Mouse (Mus musculus) liver, embryonic 12.5 days (tissue): ENCODE results near the gene Tmem202. TPM values are rescaled to one million over a fixed set of nuclear protein-coding genes. Genes with fewer than 3 reads are reported as not detected.

ENCODE experiments used
- ATAC-seq: fragments of 200-750 bp; cut with Nextera tagmentation; 2 replicates; pipeline ENCODE4 v1.8.0; 2017; ENCODE audit warnings: moderate number of reproducible peaks, mild to moderate bottlenecking, moderate library complexity
- H3K27ac ChIP-seq: fragments of 300-500 bp; sonication (generic); 2 replicates; pipeline ENCODE4 v1.5.1; 2016; ENCODE audit warnings: mild to moderate bottlenecking
- H3K27me3 ChIP-seq: fragments of 300-500 bp; sonication (generic); replicated peaks from 2 replicates; pipeline ENCODE4 v1.6.1; 2016; ENCODE audit warnings: mild to moderate bottlenecking, moderate library complexity
- H3K36me3 ChIP-seq: fragments of 300-500 bp; sonication (generic); 2 replicates; pipeline ENCODE4 v1.6.1; 2016; ENCODE audit warnings: mild to moderate bottlenecking, moderate library complexity
- H3K4me1 ChIP-seq: fragments of 300-500 bp; sonication (generic); 2 replicates; pipeline ENCODE4 v1.6.1; 2016
- H3K4me2 ChIP-seq: fragments of 300-500 bp; sonication (generic); 2 replicates; pipeline ENCODE4 v1.6.1; 2016; ENCODE audit warnings: mild to moderate bottlenecking, moderate library complexity
- H3K4me3 ChIP-seq: fragments of 300-500 bp; sonication (generic); 2 replicates; pipeline ENCODE4 v1.5.1; 2016; ENCODE audit warnings: mild to moderate bottlenecking, moderate library complexity
- H3K9ac ChIP-seq: fragments of 300-500 bp; sonication (generic); 2 replicates; pipeline ENCODE4 v1.6.1; 2016; ENCODE audit warnings: mild to moderate bottlenecking, moderate library complexity
- H3K9me3 ChIP-seq: fragments of 300-500 bp; sonication (generic); replicated peaks from 2 replicates; pipeline ENCODE4 v1.6.1; 2016; ENCODE audit warnings: mild to moderate bottlenecking, moderate library complexity
- WGBS: fragments of 180-500 bp; shearing (Covaris S2); methylation state at CpG from one replicate; pipeline ENCODE4 v1.1.7; 2016; ENCODE audit not compliant: insufficient replicate concordance; 5-methylcytosine and 5-hydroxymethylcytosine counted together
- polyA plus RNA-seq: library from polyadenylated mRNA; unstranded; fragments of >200 nt; fragmentation: Nextera tagmentation; extraction: Ambion mirVana; gene quantifications from 2 replicates; pipeline ENCODE4 v1.2.1, GENCODE M21; 2016

The Tmem202 gene
- polyA plus RNA-seq, 1 experiment from 2014 or later, result not detected

- no peak for ATAC-seq
- H3K27me3 ChIP-seq, result 0 out of 2 replicates have a peak, but pooled peaks cover 3% of the 10 kb centered on the region
- H3K9me3 ChIP-seq, result no peaks in the 10 kb centered on the region
- H3K4me1 ChIP-seq, result peaks cover 5% of the 10 kb centered on the region; the same call in 1 of the 2 replicates
- WGBS, result 51% methylated on average over 5 of the region's 5 CpGs
- H3K4me2 ChIP-seq, result no peak overlapping the region
- no peak overlapping the region for H3K4me3 ChIP-seq
- no peak overlapping the region for H3K27ac ChIP-seq
- no peaks in the 10 kb centered on the region for H3K36me3 ChIP-seq
- no peak overlapping the region for H3K9ac ChIP-seq
These were observed 8.0 kb downstream of the Tmem202 start for GRCm38 (mm10) chr9:59531645-59532044.

GRCm38 (mm10) chr9:59528274-59528673, 11.4 kb downstream of the Tmem202 start:
- Histone ChIP-seq H3K9me3 (no peaks in the 10 kb centered on the region), H3K4me2 (no peak overlapping the region), H3K36me3 (no peaks in the 10 kb centered on the region), H3K27ac (no peak overlapping the region), H3K4me1 (peaks cover 7% of the 10 kb centered on the region; the same call in 1 of the 2 replicates), H3K9ac (no peak overlapping the region), H3K4me3 (no peak overlapping the region), H3K27me3 (0 out of 2 replicates have a peak, but pooled peaks cover 3% of the 10 kb centered on the region)
- WGBS, result 74% methylated on average over 2 of the region's 2 CpGs
- no peak for ATAC-seq

DNA sequence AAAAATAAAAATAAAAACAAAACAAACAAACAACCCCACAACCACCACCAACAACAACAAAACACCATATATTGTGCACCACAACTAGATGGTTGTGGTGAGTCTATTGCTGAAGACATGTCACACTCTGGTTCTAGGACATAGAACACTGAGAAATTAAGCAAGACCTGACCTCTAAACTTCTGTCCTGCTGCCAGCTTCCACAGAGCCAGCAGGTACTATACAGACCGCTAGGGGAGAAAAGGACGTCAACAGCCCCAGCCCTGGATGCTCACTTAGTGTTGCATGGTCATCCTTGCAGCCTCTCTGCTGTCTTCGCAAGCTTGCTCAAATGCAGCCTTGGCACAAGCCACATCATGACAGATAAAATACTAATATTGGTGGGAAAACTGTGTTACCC, 12.1 kb downstream of the Tmem202 start:
- H3K4me3 ChIP-seq, result no peak overlapping the region
- no peak overlapping the region for H3K9ac ChIP-seq
- peaks cover 14% of the 10 kb centered on the region for H3K4me1 ChIP-seq
- 70% methylated on average over 3 of the region's 3 CpGs for WGBS
- H3K36me3 ChIP-seq, result no peaks in the 10 kb centered on the region
- H3K9me3 ChIP-seq, result no peaks in the 10 kb centered on the region
- no peak overlapping the region for H3K27ac ChIP-seq
- H3K4me2 ChIP-seq, result no peak overlapping the region
- 0 out of 2 replicates have a peak, but pooled peaks cover 3% of the 10 kb centered on the region for H3K27me3 ChIP-seq
- no peak for ATAC-seq

DNA sequence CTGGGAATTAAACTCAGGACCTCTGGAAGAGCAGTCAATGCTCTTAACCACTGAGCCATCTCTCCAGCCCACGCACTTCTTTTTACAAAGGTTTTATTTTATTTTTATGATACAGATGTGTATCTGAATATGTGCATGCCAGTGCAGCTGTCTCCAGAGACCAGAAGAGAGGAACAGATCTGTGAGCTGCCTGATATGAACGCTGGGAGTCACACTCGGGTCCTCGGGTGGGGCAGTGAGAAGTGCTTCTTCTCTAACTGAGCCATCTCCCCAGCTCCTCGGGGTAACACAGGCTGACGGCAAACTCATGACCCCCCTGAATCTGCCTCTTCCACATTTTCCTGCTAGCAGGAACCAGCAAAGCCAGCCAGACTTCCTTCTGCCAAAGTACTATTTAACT, 12.9 kb downstream of the Tmem202 start:
- Histone ChIP-seq H3K27ac (no peak overlapping the region), H3K27me3 (0 out of 2 replicates have a peak, but pooled peaks cover 3% of the 10 kb centered on the region), H3K9ac (no peak overlapping the region), H3K36me3 (no peaks in the 10 kb centered on the region), H3K9me3 (no peaks in the 10 kb centered on the region), H3K4me2 (no peak overlapping the region), H3K4me3 (no peak overlapping the region), H3K4me1 (peaks cover 15% of the 10 kb centered on the region)
- 22% methylated on average over 6 of the region's 6 CpGs for WGBS
- no peak for ATAC-seq

- 21% methylated on average over 4 of the region's 4 CpGs for WGBS
- Histone ChIP-seq H3K4me1 (peaks cover 15% of the 10 kb centered on the region), H3K27ac (no peak overlapping the region), H3K9ac (no peak overlapping the region), H3K4me2 (no peak overlapping the region), H3K9me3 (no peaks in the 10 kb centered on the region), H3K27me3 (no peaks in the 10 kb centered on the region), H3K36me3 (no peaks in the 10 kb centered on the region), H3K4me3 (no peak overlapping the region)
- ATAC-seq, result no peak
These were observed 16.7 kb downstream of the Tmem202 start for GRCm38 (mm10) chr9:59522906-59523305.

DNA sequence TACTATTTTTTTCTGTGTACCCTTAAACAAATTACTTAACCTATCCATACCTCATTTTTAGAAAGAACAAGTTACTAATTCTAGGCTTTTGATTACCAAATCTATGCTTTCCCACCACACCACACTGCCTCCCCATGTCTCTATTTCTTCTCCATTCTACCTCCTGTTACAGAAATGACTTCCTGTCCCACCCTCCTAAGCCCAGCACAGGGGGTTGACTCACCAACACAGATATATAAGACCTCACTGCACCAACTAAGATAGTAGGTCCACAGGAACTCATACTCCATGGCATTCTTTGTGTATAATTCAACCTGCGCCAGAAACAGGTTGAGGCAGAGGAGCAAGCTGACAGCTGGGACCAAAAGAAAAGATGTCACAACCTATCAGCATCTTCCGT, 20.3 kb downstream of the Tmem202 start:
- Histone ChIP-seq H3K27me3 (no peaks in the 10 kb centered on the region), H3K4me1 (peaks cover 9% of the 10 kb centered on the region), H3K36me3 (no peaks in the 10 kb centered on the region), H3K9me3 (no peaks in the 10 kb centered on the region), H3K4me2 (no peak overlapping the region), H3K27ac (no peak overlapping the region), H3K9ac (no peak overlapping the region), H3K4me3 (no peak overlapping the region)
- WGBS, result 64% methylated on average over 2 of the region's 2 CpGs
- no peak for ATAC-seq

- ATAC-seq, result no peak
- H3K4me2 ChIP-seq, result no peak overlapping the region
- H3K9ac ChIP-seq, result no peak overlapping the region
- 62% methylated on average over 5 of the region's 5 CpGs for WGBS
- H3K27ac ChIP-seq, result no peak overlapping the region
- H3K4me3 ChIP-seq, result no peak overlapping the region
- H3K4me1 ChIP-seq, result peaks cover 9% of the 10 kb centered on the region
- no peaks in the 10 kb centered on the region for H3K27me3 ChIP-seq
- no peaks in the 10 kb centered on the region for H3K36me3 ChIP-seq
- no peaks in the 10 kb centered on the region for H3K9me3 ChIP-seq
These were observed 20.7 kb downstream of the Tmem202 start for GRCm38 (mm10) chr9:59518976-59519375.

GRCm38 (mm10) chr9:59517127-59517526, 22.5 kb downstream of the Tmem202 start:
- 49% methylated on average over 7 of the region's 7 CpGs for WGBS
- ATAC-seq, result no peak
- H3K4me1 ChIP-seq, result no peaks in the 10 kb centered on the region
- no peak overlapping the region for H3K4me3 ChIP-seq
- no peaks in the 10 kb centered on the region for H3K27me3 ChIP-seq
- no peaks in the 10 kb centered on the region for H3K9me3 ChIP-seq
- no peak overlapping the region for H3K27ac ChIP-seq
- H3K4me2 ChIP-seq, result no peak overlapping the region
- no peak overlapping the region for H3K9ac ChIP-seq
- no peaks in the 10 kb centered on the region for H3K36me3 ChIP-seq

DNA sequence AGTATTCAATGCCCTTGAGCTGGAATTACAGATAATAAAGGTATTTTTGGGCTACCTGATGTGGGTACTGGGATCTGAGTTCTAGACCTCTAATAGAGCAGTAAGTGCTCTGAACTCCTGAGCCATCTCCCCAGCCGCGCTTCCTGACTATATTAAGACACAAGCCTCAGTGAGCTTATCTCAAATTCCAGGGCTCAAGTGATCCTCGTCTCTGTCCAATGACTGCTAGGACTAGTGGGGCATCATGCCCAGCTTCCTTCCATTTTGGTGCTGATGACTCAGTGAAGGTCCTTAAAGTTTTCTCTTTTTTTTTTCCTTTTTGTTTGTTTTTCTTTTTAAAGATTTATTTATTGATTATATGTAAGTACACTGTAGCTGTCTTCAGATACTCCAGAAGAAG, 24.6 kb downstream of the Tmem202 start:
- no peak overlapping the region for H3K9ac ChIP-seq
- no peak overlapping the region for H3K4me2 ChIP-seq
- H3K27me3 ChIP-seq, result no peaks in the 10 kb centered on the region
- no peak overlapping the region for H3K27ac ChIP-seq
- no peak for ATAC-seq
- no peaks in the 10 kb centered on the region for H3K36me3 ChIP-seq
- 15% methylated on average over 3 of the region's 3 CpGs for WGBS
- H3K4me1 ChIP-seq, result no peaks in the 10 kb centered on the region
- H3K9me3 ChIP-seq, result no peaks in the 10 kb centered on the region
- no peak overlapping the region for H3K4me3 ChIP-seq

DNA sequence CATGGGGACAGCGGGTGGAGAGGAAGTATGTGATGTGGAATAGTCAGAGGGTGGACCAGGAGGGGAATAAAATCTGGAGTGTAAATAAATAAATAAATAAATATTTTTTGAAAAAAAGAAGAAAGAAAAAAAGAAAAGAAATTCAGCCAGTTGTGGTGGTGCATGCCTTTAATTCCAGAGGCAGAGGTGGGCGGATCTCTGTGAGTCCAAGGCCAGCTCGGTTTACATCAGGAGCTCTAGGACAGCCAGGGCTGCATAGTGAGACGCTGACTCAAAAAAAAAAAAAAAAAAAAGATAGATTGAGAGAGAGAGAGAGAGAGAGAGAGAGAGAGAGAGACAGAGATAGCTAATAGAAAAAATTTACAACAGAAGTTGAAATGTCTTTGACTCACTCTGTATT, 27.3 kb downstream of the Tmem202 start:
- H3K9me3 ChIP-seq, result no peaks in the 10 kb centered on the region
- H3K4me1 ChIP-seq, result no peaks in the 10 kb centered on the region
- 59% methylated on average over 4 of the region's 4 CpGs for WGBS
- H3K36me3 ChIP-seq, result no peaks in the 10 kb centered on the region
- no peak overlapping the region for H3K9ac ChIP-seq
- no peaks in the 10 kb centered on the region for H3K27me3 ChIP-seq
- no peak overlapping the region for H3K27ac ChIP-seq
- H3K4me3 ChIP-seq, result no peak overlapping the region
- no peak for ATAC-seq
- no peak overlapping the region for H3K4me2 ChIP-seq

GRCm38 (mm10) chr9:59508146-59508545, 31.5 kb downstream of the Tmem202 start:
- H3K27me3 ChIP-seq, result no peaks in the 10 kb centered on the region
- WGBS, result 37% methylated on average over 1 of the region's 1 CpGs

GRCm38 (mm10) chr9:59487331-59487730, 52.3 kb downstream of the Tmem202 start:
- no peaks in the 10 kb centered on the region for H3K9me3 ChIP-seq
- H3K27me3 ChIP-seq, result no peaks in the 10 kb centered on the region
- H3K9ac ChIP-seq, result peak overlapping the region; percentile 92
- H3K4me2 ChIP-seq, result peak overlapping the region; percentile 79
- no peaks in the 10 kb centered on the region for H3K36me3 ChIP-seq
- H3K4me1 ChIP-seq, result peaks cover 28% of the 10 kb centered on the region
- peak overlapping the region; percentile 99 for H3K4me3 ChIP-seq
- no peak for ATAC-seq
- peak overlapping the region; percentile 99 for H3K27ac ChIP-seq

More at GRCm38 (mm10) chr9:59508146-59508545, 31.5 kb downstream of the Tmem202 start:
- no peaks in the 10 kb centered on the region for H3K36me3 ChIP-seq
- H3K4me1 ChIP-seq, result no peaks in the 10 kb centered on the region
- no peak overlapping the region for H3K27ac ChIP-seq
- no peak for ATAC-seq
- no peak overlapping the region for H3K4me3 ChIP-seq
- H3K9me3 ChIP-seq, result no peaks in the 10 kb centered on the region
- H3K9ac ChIP-seq, result no peak overlapping the region
- no peak overlapping the region for H3K4me2 ChIP-seq

DNA sequence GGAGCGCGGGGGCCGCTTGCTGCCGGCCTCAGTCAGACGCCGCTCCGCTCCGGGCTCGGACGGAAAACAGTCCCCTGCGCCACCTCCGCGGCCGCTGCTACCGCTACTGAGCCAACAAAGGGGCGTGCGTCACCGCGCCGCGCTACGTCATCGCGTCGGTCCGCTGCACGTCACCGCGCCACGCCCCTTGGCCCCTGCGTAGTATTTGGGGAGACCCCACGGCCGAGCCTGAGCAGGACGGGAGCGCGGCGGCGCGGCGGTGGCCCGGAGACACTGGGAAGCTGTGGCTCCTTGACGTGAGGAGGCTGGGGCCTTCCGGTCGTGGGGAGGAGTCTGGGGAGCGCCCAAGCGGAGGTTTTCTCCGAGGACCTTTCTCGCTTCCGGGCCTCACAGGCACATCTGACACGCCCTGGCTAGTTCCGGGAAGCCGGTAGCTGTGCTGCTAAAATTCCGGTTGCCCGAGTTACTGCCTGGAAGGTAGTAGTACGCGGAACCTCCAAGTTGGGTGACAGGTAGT, 53.0 kb downstream of the Tmem202 start, which contains the start of gene Arih1:
TSS of gene Arih1 (minus strand) at position 70 of the 517 bp plus-strand sequence.
- WGBS, result 1% methylated on average over 54 of the region's 56 CpGs
- Histone ChIP-seq H3K4me3 (peak within 1 kb of the TSS; percentile 99), H3K27ac (peak within 1 kb of the TSS; percentile 99), H3K27me3 (no peaks in the 10 kb centered on the region), H3K4me1 (peaks cover 35% of the 10 kb centered on the region), H3K4me2 (peak within 1 kb of the TSS; percentile 79), H3K36me3 (peaks cover 3% of the 10 kb centered on the region; the same call in 1 of the 2 replicates), H3K9ac (peak within 1 kb of the TSS; percentile 92), H3K9me3 (no peaks in the 10 kb centered on the region)
- ATAC-seq, result peak; percentile 95
